Mouse (Mus musculus) thymus, adult 2 months (tissue): ENCODE results near the gene Cachd1. TPM values are rescaled to one million over a fixed set of nuclear protein-coding genes. Genes with fewer than 3 reads are reported as not detected.

Experiments used
- DNase-seq: peaks from one replicate; pipeline ENCODE4 v3.0.0; 2021
- H3K27ac ChIP-seq: fragments of 200-500 bp; 2 replicates; pipeline ENCODE4 v1.5.1; 2012; ENCODE audit warnings: low read length, control low read depth; ENCODE audit not compliant: control insufficient read depth, insufficient read depth
- H3K27me3 ChIP-seq: fragments of 200-500 bp; 2 replicates; pipeline ENCODE4 v1.6.1; 2012; ENCODE audit warnings: mild to moderate bottlenecking, low read length, moderate library complexity, mixed read lengths; ENCODE audit not compliant: control insufficient read depth, insufficient read depth
- H3K36me3 ChIP-seq: fragments of 200-500 bp; 2 replicates; pipeline ENCODE4 v1.6.1; 2012; ENCODE audit warnings: mild to moderate bottlenecking, low read length, moderate library complexity; ENCODE audit not compliant: control insufficient read depth, insufficient read depth
- H3K4me1 ChIP-seq: fragments of 200-500 bp; replicated peaks from 2 replicates; pipeline ENCODE4 v1.6.1; 2012; ENCODE audit warnings: low read length; ENCODE audit not compliant: control insufficient read depth, insufficient read depth
- H3K4me3 ChIP-seq: fragments of 200-500 bp; 2 replicates; pipeline ENCODE4 v1.5.1; 2012; ENCODE audit warnings: mild to moderate bottlenecking, low read length, control low read depth, moderate library complexity; ENCODE audit not compliant: control insufficient read depth, insufficient read depth
- CTCF ChIP-seq: fragments of 200-500 bp; IDR thresholded peaks from 2 replicates; pipeline ENCODE4 v1.5.1; 2012; ENCODE audit warnings: mild to moderate bottlenecking, control low read depth, low read length, moderate library complexity, borderline replicate concordance; ENCODE audit not compliant: control insufficient read depth, poor library complexity, insufficient read depth; ENCODE audit errors: extremely low read depth
- POLR2A ChIP-seq: fragments of 200-500 bp; IDR thresholded peaks from 2 replicates; pipeline ENCODE4 v1.6.1; 2012; ENCODE audit warnings: mild to moderate bottlenecking, low read length, control low read depth, moderate library complexity; ENCODE audit not compliant: control insufficient read depth, poor library complexity, insufficient read depth; ENCODE audit errors: extremely low read depth
- WGBS: fragments of 180-500 bp; shearing (Covaris S2); methylation state at CpG from one replicate; pipeline ENCODE4 v1.1.7; 2018; 5-methylcytosine and 5-hydroxymethylcytosine counted together
- polyA plus RNA-seq: library from polyadenylated mRNA; depleted of rRNA; stranded (reverse); fragments of >200 nt; gene quantifications from 2 replicates; pipeline ENCODE4 v1.2.3, GENCODE M21; 2012

Cachd1 gene
- polyA plus RNA-seq, 1 experiment, result 15.9 TPM

DNA sequence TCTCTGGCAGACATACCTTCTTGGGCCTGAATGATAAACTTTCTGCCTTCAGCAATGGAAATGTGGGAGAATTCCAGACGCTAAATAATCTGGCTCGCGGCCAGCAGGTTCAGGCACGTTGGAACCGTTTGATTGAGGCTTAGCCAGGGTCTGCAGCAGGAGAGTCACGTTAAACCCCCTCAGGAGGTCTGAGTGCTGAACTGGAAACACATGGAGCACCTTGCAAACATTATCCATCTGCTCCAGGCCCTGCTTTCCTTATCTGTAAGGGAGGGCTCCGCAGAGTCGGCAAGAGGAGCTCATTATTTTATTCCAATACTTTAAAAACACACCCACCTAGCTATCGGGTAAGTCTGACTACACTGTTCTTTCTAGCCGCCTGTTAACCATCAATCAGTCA, 52.3 kb downstream of the Cachd1 start:
- Histone ChIP-seq H3K4me1 (no peaks in the 10 kb centered on the region), H3K27me3 (no peaks in the 10 kb centered on the region), H3K36me3 (no peaks in the 10 kb centered on the region), H3K4me3 (no peak overlapping the region), H3K27ac (no peak overlapping the region)
- WGBS, result 70% methylated on average over 10 of the region's 10 CpGs
- TF ChIP-seq POLR2A (no peak), CTCF (no peak)
- DNase-seq, result no peak

DNA sequence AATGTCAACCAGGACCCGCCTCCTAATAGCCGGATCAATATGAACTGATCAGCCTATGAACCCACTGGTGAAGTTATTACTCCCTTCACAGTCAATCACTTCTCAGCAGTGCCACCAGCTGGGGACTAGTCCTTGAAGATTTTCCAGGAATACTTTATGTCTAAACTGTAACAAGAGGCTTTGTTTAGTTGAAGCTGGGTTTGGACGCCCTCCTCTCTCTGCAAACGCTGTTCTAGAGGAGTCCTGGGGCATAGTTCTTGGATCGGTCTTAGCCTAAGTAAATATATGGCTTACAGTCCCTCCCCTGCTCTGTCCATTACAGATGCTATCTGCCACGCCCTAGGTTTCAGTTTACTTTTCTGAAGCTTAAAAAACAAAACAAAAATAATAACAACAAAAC, 60.7 kb downstream of the Cachd1 start:
- Histone ChIP-seq H3K4me3 (no peak overlapping the region), H3K36me3 (no peaks in the 10 kb centered on the region), H3K27me3 (no peaks in the 10 kb centered on the region), H3K27ac (no peak overlapping the region), H3K4me1 (no peaks in the 10 kb centered on the region)
- 87% methylated on average over 6 of the region's 6 CpGs for WGBS
- DNase-seq, result no peak
- no peak for TF ChIP-seq CTCF
- TF ChIP-seq POLR2A, result no peak

DNA sequence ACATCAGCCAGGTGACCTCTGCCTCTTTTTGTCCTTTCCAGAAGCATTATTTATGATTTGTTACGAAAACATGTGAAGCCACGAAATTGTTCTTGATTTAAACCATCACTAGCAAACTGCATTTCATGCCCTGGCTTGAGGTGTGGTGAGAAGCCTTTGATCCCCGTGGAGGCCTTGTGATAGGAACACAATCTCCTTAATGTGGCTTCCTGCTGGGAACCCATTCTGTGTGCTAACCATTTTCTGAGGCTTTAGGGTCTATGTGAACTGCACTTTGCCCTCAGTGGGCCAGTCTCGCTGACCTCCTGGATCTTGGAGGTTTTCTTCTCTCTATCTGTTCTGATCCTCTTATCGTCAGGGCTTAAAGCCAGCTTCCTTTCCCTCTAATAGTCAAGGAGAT, 66.2 kb downstream of the Cachd1 start:
- no peak overlapping the region for H3K27ac ChIP-seq
- no peaks in the 10 kb centered on the region for H3K27me3 ChIP-seq
- TF ChIP-seq POLR2A (no peak), CTCF (no peak)
- H3K4me1 ChIP-seq, result no peaks in the 10 kb centered on the region
- no peak overlapping the region for H3K4me3 ChIP-seq
- whole genome bisulfite sequencing, result 59% methylated on average over 5 of the region's 5 CpGs
- no peaks in the 10 kb centered on the region for H3K36me3 ChIP-seq
- no peak for DNase-seq

DNA sequence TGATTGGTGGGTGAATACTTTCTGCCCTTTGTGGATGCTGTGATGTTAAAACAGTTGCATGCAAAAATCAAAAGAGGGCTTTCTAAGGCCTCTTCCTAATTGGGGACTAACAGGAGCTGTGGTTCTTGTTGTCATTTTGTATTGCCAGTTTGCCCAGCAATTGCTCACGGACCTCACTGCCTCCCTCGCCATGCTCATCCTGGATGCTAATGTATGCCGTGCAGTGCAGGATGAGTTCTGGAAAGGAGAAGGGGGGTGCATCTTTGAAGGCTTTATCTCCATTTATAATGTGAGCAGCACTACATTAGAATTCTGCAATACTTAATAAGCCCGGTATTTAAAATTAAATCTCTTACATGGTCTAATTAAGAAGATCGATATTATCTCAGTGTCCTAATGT, 66.6 kb downstream of the Cachd1 start:
- Histone ChIP-seq H3K27ac (no peak overlapping the region), H3K27me3 (no peaks in the 10 kb centered on the region), H3K4me3 (no peak overlapping the region), H3K36me3 (no peaks in the 10 kb centered on the region), H3K4me1 (no peaks in the 10 kb centered on the region)
- DNase-seq, result no peak
- WGBS, result 96% methylated on average over 5 of the region's 5 CpGs
- TF ChIP-seq POLR2A (no peak), CTCF (no peak)

DNA sequence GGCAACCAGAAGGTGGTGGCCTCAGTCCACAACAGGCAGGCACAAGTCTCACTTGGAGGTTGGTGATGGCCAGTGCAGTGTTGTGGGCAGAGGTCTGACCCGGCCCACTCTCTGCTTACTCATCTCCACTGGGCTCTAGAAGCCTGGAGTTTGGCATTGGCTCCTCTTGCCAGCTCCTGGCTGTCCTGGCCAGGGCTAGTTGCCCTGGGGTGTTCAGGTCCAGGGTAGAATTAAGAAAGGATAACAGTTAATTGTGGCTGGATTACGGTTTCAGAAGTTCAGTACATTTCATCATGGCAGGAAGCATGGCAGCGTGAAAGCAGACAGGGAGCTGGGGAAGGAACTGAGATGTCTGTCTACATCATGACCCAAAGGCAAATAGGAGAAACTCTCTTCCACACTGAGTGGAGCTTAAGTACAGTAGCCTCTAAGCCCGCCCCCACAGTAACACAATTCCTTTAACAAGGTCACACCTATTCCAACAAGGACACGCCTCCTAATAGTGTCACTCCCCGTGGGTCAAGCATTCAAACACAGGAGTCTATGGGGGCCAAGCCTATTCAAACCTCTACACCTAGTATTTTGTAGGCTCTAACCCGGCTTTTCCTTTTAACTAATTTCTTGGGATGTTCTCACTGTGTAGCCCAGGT, 74.5 kb downstream of the Cachd1 start:
- 90% methylated on average over 7 of the region's 7 CpGs for WGBS

DNA sequence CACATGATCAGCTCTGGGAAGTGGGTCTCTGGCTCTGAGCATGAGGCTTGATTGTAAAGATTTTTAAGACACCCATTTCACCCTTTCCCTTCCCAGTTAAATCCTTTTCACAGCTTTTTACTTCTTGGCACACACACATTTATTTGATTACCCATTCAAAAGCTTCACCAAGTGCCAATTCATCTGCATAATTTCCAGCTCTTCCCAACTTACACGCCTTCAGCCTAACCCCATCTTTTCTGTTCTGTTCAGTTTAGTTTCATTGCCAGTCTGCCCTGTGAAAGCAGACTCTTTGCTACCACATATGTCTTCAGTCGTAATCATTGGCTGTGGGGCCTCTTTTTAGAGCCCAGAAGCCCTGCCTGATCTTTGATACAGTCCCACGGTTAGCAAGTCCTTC, 76.0 kb downstream of the Cachd1 start:
- no peak overlapping the region for H3K4me3 ChIP-seq
- no peak for DNase-seq
- H3K27me3 ChIP-seq, result no peaks in the 10 kb centered on the region
- WGBS, result 85% methylated on average over 3 of the region's 3 CpGs
- no peaks in the 10 kb centered on the region for H3K36me3 ChIP-seq
- no peak for TF ChIP-seq POLR2A
- TF ChIP-seq CTCF, result no peak
- H3K27ac ChIP-seq, result no peak overlapping the region
- no peaks in the 10 kb centered on the region for H3K4me1 ChIP-seq

More for the DNA sequence above, 74.5 kb downstream of the Cachd1 start:
- Histone ChIP-seq H3K4me3 (no peak overlapping the region), H3K27me3 (no peaks in the 10 kb centered on the region), H3K4me1 (no peaks in the 10 kb centered on the region), H3K36me3 (no peaks in the 10 kb centered on the region), H3K27ac (no peak overlapping the region)
- no peak for DNase-seq
- TF ChIP-seq POLR2A, result no peak
- TF ChIP-seq CTCF, result no peak

DNA sequence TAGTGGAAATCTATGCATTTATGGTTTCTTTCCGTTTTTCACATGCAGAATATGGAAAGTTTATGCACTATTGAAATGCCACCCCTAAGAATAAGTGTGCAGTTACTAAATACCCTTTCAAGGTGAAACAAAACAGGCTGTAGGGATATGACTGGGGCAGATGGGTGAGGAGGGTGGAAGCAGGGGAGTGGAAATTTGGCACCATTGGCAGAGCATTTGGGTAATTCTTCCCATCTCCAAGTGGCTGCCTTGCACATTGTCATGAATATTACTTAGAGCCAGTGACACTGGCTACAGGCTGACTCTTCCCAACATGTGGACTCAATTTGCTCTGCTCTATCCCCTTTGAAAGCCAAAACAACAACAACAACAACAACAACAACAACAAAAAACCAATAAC, 77.0 kb downstream of the Cachd1 start:
- Histone ChIP-seq H3K27ac (no peak overlapping the region), H3K36me3 (no peaks in the 10 kb centered on the region), H3K27me3 (no peaks in the 10 kb centered on the region), H3K4me3 (no peak overlapping the region), H3K4me1 (no peaks in the 10 kb centered on the region)
- WGBS, result 90% methylated on average over 1 of the region's 1 CpGs
- no peak for TF ChIP-seq CTCF
- no peak for TF ChIP-seq POLR2A
- DNase-seq, result no peak
